Mouse (Mus musculus): ENCODE measurements around the gene Fcer1g.

DNA sequence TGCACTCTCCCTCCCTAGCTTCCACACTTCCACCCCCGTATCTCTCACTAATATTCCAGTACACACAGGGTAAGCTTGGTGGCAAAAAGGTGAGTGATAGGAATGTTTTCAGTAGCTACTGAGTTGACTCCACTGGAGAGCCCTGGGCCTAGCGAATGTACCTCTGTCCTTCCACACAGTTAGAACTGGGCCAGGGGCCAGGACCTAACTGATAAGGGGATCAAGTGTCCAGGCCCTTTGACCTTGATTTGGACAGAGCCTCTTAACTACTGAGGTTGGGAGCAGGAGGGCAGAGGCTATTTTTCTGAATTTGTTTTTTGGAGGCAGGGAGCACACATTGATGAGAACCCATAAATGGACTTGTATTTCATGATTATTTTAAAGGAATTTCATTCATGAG, 10.4 kb downstream of the Fcer1g start:
- TF ChIP-seq CTCF (IDR thresholded peaks at IDR 0.05; ENCODE audit: low read depth) (no peak), EP300 (IDR thresholded peaks at IDR 0.05; ENCODE audit: low read depth) (no peak)
